Mouse (Mus musculus) embryonic facial prominence, embryonic 12.5 days (tissue): ENCODE results near the gene Mad2l2. TPM values are rescaled to one million over a fixed set of nuclear protein-coding genes. Genes with fewer than 3 reads are reported as not detected.

ENCODE experiments used
- ATAC-seq: fragments of 200-750 bp; cut with Nextera tagmentation; 2 replicates; pipeline ENCODE4 v1.8.0; 2017; ENCODE audit not compliant: insufficient number of reproducible peaks, insufficient read depth, low FRiP score, low TSS enrichment
- H3K27ac ChIP-seq: fragments of 300-500 bp; sonication (generic); 2 replicates; pipeline ENCODE4 v1.5.1; 2016; ENCODE audit warnings: mild to moderate bottlenecking
- H3K27me3 ChIP-seq: fragments of 300-500 bp; sonication (generic); 2 replicates; pipeline ENCODE4 v1.6.1; 2016; ENCODE audit warnings: mild to moderate bottlenecking, moderate library complexity
- H3K36me3 ChIP-seq: fragments of 300-500 bp; sonication (generic); 2 replicates; pipeline ENCODE4 v1.6.1; 2016; ENCODE audit warnings: mild to moderate bottlenecking
- H3K4me1 ChIP-seq: fragments of 300-500 bp; sonication (generic); 2 replicates; pipeline ENCODE4 v1.6.1; 2016
- H3K4me2 ChIP-seq: fragments of 300-500 bp; sonication (generic); replicated peaks from 2 replicates; pipeline ENCODE4 v1.6.1; 2016; ENCODE audit warnings: mild to moderate bottlenecking, moderate library complexity
- H3K4me3 ChIP-seq: fragments of 300-500 bp; sonication (generic); 2 replicates; pipeline ENCODE4 v1.5.1; 2016; ENCODE audit warnings: mild to moderate bottlenecking
- H3K9ac ChIP-seq: fragments of 300-500 bp; sonication (generic); 2 replicates; pipeline ENCODE4 v1.6.1; 2016; ENCODE audit warnings: mild to moderate bottlenecking, moderate library complexity
- H3K9me3 ChIP-seq: fragments of 300-500 bp; sonication (generic); 2 replicates; pipeline ENCODE4 v1.6.1; 2016; ENCODE audit warnings: mild to moderate bottlenecking, moderate library complexity
- WGBS: fragments of 180-500 bp; shearing (Covaris S2); methylation state at CpG from one replicate; pipeline ENCODE4 v1.1.7; 2016; 5-methylcytosine and 5-hydroxymethylcytosine counted together
- polyA plus RNA-seq: library from polyadenylated mRNA; unstranded; fragments of >200 nt; fragmentation: Nextera tagmentation; extraction: Ambion mirVana; gene quantifications from 2 replicates; pipeline ENCODE4 v1.2.1, GENCODE M21; 2016

Mad2l2 gene
- polyA plus RNA-seq, 1 experiment from 2014 or later = 80.2 TPM

DNA sequence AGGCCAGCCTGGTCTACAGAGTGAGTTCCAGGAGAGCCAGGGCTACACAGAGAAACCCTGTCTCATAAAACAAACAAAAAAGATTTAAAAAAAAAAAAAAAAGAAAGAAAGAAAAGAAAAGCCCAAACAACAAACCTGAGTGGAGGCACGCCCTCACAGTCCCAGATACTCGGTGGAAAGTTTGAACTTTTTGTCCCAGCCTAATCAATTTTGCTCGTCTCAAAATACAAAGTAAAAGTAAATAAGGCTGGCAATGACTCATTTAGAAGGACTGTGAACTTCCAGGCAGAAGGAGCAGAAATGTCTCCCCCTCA is 20.7 kb downstream of the Mad2l2 start:
- peak overlapping the region; percentile 60 for H3K4me3 ChIP-seq
- H3K27me3 ChIP-seq = no peaks in the 10 kb centered on the region
- peak overlapping the region; percentile 68; the same call in 1 of the 2 replicates for H3K9ac ChIP-seq
- WGBS = 53% methylated on average over 3 of the region's 3 CpGs
- no peaks in the 10 kb centered on the region for H3K9me3 ChIP-seq
- peak overlapping the region; percentile 97 for H3K4me2 ChIP-seq
- no peak for ATAC-seq
- H3K36me3 ChIP-seq = peaks cover 19% of the 10 kb centered on the region
- H3K27ac ChIP-seq = no peak overlapping the region
- peaks cover 11% of the 10 kb centered on the region; the same call in 1 of the 2 replicates for H3K4me1 ChIP-seq

DNA sequence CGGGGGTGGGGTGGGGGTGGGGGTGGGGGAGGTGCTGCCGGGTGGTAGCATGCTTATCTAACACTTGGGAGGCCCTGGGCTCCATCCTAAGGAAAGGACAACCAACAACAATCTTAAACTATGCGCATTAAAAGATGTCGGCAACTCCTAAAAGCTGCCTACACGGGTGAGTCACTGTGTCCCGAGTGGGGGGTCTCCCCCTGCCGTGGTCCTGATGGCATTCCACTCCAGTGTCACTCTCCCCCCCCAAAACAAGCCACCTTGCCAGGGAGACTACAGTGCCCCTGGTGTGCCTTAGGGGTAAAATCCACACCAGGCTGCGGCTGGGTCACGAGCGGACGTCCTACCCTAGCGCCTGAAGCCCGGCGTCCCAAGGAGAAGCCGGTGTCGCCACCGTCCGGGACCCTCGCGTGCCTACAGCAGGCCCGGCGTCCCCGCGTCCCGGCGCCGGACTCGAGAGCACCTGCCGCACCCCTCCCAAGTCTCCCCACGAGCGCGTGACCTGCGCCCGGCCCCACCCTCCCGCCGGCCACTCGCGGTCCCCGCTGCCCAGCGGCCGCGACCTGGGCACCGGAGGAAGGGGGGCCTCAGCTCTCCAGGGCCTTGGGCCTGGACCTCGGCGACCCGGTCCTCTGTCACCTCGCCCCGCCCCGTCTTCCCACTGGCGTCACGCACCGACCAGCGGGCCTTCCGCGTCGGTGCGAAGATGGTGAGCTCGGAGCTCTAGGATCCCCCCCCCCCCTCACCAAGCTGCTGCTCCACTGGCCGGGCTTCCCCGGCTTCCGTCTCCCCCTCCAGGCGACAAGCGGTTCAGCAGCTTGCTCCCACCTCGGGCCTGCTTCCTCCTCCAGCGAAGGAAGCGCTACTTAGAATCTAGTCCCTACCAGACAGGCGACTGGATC is 21.3 kb downstream of the Mad2l2 start, which contains the start of gene Fbxo6:
TSS of gene Fbxo6 (minus strand) at position 874 of the 902 bp plus-strand sequence.
- ATAC-seq = peak; percentile 81
- H3K27me3 ChIP-seq = no peaks in the 10 kb centered on the region
- WGBS = 2% methylated on average over 67 of the region's 67 CpGs
- peak within 1 kb of the TSS; percentile 61; the same call in 1 of the 2 replicates for H3K27ac ChIP-seq
- peak within 1 kb of the TSS; percentile 68 for H3K9ac ChIP-seq
- H3K36me3 ChIP-seq = peaks cover 19% of the 10 kb centered on the region
- peaks cover 11% of the 10 kb centered on the region; the same call in 1 of the 2 replicates for H3K4me1 ChIP-seq
- no peaks in the 10 kb centered on the region for H3K9me3 ChIP-seq
- peak within 1 kb of the TSS; percentile 97 for H3K4me2 ChIP-seq
- H3K4me3 ChIP-seq = peak within 1 kb of the TSS; percentile 60

DNA sequence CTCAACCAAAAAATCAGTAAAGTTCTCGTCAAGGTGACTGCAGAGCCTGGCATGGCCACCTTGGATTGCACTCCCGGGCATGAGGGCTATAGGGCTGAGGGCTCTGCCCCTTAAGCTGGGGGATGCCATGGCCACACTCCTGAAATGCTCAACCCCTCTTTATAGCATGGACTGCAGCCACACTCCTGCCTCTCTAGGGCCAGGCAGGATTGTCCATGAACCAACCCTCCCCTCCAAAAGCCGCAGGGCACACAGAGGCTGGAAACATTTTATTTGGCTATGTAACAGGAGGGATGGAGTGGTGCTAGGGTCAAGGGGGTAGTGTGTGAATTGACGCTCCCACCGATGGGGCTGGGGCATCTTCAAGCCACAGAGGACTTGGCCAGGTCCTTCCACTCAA is 22.4 kb downstream of the Mad2l2 start:
- H3K36me3 ChIP-seq = peaks cover 22% of the 10 kb centered on the region
- no peak overlapping the region for H3K9ac ChIP-seq
- H3K9me3 ChIP-seq = no peaks in the 10 kb centered on the region
- H3K4me1 ChIP-seq = peaks cover 11% of the 10 kb centered on the region; the same call in 1 of the 2 replicates
- no peak overlapping the region for H3K4me2 ChIP-seq
- no peak overlapping the region for H3K4me3 ChIP-seq
- no peak for ATAC-seq
- no peaks in the 10 kb centered on the region for H3K27me3 ChIP-seq
- 83% methylated on average over 5 of the region's 5 CpGs for WGBS
- no peak overlapping the region for H3K27ac ChIP-seq

DNA sequence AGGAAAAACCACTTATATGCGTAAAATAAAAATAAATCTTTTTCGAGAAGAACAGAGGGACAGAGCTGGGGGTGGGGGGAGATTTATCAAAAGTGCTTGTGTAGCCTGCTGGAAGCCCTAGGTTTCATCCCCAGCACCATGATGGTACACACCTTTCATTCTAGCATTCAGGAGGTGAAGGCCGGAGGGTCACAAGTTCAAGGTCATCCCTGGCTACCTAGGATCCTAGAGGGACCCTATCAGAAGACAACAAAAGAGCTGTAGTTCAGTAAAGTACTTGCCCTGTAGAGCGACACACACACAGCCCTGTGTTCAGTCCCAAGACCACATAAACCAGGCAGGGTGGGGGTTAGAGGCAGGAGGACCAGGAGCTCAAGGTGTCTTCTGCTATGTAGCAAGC is 23.8 kb downstream of the Mad2l2 start:
- H3K36me3 ChIP-seq = peaks cover 20% of the 10 kb centered on the region
- ATAC-seq = no peak
- H3K4me1 ChIP-seq = peaks cover 16% of the 10 kb centered on the region
- 86% methylated on average over 4 of the region's 4 CpGs for WGBS
- no peak overlapping the region for H3K9ac ChIP-seq
- H3K4me2 ChIP-seq = no peak overlapping the region
- H3K4me3 ChIP-seq = no peak overlapping the region
- no peaks in the 10 kb centered on the region for H3K9me3 ChIP-seq
- no peak overlapping the region for H3K27ac ChIP-seq
- H3K27me3 ChIP-seq = no peaks in the 10 kb centered on the region

DNA sequence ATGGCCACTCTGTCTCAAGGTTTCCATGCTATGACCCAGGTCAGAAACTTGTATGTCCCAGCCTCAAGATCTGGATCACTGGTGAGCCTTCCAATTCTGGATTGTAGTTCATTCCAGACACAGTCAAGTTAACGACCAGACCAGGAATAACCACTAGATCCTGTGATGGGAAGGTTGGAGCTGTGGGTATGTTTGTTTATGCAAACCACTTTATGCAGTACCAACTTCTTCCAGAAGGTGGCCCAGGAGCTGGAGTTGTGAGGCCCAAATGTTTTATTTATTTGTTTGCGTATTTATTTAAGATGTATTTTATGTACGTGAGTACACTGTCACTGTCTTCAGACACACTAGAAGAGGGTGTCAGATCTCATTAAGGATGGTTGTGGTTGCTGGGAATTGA is 24.8 kb downstream of the Mad2l2 start:
- H3K9ac ChIP-seq = no peak overlapping the region
- H3K4me1 ChIP-seq = peaks cover 13% of the 10 kb centered on the region
- H3K4me2 ChIP-seq = no peak overlapping the region
- ATAC-seq = no peak
- WGBS = 57% methylated on average over 3 of the region's 3 CpGs
- no peak overlapping the region for H3K27ac ChIP-seq
- H3K4me3 ChIP-seq = no peak overlapping the region
- H3K27me3 ChIP-seq = 0 out of 2 replicates have a peak, but pooled peaks cover 5% of the 10 kb centered on the region
- H3K9me3 ChIP-seq = no peaks in the 10 kb centered on the region
- H3K36me3 ChIP-seq = peaks cover 20% of the 10 kb centered on the region

DNA sequence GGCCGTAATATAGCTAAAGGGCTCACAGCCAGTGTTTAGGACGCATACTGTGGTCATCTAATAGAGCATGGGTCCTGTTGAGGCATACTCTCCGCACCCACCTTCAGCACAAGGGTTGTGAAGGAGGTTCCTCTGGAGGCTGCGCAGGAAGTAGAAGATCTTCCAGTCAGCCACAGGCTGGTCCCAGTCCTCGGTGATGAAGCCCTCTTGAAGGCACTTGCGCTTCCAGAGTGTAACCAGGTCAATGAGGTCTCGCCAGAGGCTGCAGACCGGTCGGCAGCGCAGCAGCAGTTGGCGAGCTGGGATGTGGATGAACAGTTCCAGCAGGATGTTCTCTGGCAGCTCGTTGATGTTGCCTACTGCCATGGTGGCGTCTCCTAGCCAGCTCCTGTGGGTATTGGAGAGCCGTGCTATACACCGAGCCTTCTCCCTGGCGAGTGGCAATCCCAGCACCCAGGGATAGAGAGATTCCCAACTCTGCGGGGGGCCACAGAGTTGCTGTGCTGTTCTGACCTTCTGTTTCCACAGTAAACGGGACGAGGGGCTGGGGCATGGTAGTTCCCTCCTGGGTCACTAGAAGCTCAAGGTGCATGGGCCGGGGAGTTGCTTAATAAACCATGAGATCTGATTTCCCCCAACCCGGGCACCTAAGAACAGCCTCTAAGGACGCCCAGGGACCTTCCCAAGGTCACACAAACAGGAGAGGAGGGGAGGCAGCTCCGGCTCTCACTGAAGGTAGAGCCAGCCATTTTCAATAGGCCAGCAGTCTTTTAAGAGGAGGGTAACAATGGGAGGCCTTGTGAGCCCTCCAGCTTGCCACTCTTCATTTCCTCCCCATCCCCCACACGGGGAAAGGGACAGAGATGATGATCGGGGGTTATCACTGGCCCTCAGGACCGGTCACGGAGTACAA is 28.5 kb downstream of the Mad2l2 start:
- Histone ChIP-seq H3K4me1 (peaks cover 17% of the 10 kb centered on the region), H3K36me3 (peaks cover 15% of the 10 kb centered on the region; the same call in 1 of the 2 replicates), H3K9me3 (no peaks in the 10 kb centered on the region), H3K9ac (peak overlapping the region; percentile 62), H3K27ac (0 out of 2 replicates have a peak overlapping the region, but pooled peaks have one; percentile 32), H3K4me2 (peak overlapping the region; percentile 94), H3K27me3 (peaks cover 42% of the 10 kb centered on the region), H3K4me3 (peak overlapping the region; percentile 60)
- no peak for ATAC-seq
- 25% methylated on average over 27 of the region's 27 CpGs for WGBS

DNA sequence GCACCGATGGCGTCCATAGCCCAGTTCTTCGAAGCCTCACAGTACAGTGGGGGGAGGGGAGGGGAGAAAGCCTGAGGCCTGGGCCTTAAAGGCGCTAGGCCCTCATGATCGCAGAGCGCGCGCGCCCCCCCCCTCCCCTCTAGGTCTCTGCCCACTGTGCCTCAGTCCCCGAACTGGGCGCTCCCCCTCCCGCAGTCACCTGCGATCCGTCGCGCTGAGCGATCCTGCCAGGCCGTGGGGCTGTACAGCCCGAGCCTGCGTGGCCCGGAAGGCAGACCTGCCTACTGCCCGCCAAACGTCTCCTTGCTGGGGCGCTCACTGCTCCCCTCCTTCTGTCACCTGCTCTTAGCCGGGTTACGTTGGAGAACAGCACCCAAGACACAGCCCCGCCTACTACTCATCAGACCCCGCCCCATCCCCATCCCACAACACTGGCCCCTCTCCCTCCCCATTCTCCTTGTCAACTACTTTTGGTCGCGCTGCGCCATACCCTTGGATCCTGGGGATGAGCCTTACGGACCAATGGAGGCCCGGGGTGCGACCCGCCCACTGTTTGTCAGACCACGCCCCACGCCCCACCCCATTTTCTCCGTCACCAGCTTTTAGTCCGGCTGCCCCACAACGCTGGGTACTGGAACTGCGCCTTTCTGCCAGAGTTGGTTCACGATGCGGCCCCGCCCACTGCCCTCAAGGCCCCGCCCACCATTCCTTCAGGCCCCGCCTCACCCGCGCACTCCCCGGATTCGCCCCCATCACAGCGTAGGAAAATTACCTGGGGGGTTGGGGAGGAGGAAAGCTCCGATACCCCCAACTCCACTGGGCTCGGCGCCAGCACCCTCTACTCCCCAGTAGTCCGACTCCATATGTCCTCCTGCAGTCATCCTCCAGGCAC is 29.6 kb downstream of the Mad2l2 start:
- H3K27me3 ChIP-seq = peaks cover 53% of the 10 kb centered on the region
- H3K36me3 ChIP-seq = peaks cover 15% of the 10 kb centered on the region; the same call in 1 of the 2 replicates
- peak overlapping the region; percentile 32; the same call in 1 of the 2 replicates for H3K27ac ChIP-seq
- under 1% methylated on average over 53 of the region's 55 CpGs for WGBS
- peak overlapping the region; percentile 60 for H3K4me3 ChIP-seq
- H3K9me3 ChIP-seq = no peaks in the 10 kb centered on the region
- peak; percentile 80 for ATAC-seq
- peak overlapping the region; percentile 62 for H3K9ac ChIP-seq
- peaks cover 21% of the 10 kb centered on the region for H3K4me1 ChIP-seq
- H3K4me2 ChIP-seq = peak overlapping the region; percentile 94

DNA sequence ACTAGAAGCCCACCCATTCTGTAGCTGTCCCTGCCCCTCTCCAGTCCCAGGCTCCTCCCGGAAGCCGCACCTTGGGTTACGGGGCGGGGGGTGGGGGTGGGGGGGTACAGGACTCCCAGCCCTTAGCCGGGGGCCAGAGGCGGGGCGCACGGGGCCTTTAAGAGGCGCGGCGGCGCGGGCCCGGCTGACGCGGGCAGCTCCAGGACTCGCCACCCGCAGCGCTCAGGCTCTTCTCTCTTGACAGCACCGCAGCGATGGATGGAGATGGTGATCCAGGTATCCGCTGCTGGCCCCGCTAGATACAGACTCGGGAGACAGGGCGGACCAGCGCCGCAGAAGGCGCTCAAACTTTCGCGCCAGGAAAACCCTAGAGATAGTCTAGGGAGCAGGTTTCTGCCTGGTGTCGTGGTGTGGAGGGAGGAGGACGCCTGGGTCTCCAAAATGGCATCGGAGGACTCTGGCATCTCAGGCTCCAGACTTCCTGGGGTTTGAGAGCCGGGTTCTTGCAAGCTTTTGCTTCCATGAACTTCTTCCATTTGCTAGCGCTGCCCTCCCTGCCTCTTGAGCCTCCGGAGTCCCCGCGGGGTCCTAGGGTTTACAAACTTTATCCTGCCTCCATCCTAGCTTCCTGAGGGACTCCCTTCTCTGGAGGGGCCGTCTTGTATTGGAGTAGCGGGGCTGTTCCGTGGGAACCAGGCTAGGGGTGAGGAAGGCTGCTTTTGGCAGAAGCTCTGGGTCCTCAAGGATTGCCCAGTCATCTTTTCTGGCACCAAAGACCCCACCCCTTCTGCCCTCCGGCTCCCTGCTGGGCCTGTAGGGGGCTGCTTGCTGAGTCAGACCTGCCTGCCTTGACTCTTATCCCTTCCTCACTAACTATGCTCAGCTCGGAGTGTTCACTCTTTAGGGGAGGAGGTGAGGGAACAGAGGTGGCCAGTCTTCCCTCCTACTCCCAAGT is 30.5 kb downstream of the Mad2l2 start, which contains the start of the genes Fbxo44 and Fbxo2:
TSS of gene Fbxo44 (minus strand) at position 47 of the 955 bp plus-strand sequence.
TSS of gene Fbxo2 (plus strand) at position 186 of the 955 bp plus-strand sequence.
- Histone ChIP-seq H3K36me3 (peaks cover 14% of the 10 kb centered on the region; the same call in 1 of the 2 replicates), H3K4me3 (peak within 1 kb of the TSS; percentile 60), H3K9ac (peak within 1 kb of the TSS; percentile 62), H3K27ac (peak within 1 kb of the TSS; percentile 46; the same call in 1 of the 2 replicates), H3K4me1 (peaks cover 21% of the 10 kb centered on the region), H3K9me3 (no peaks in the 10 kb centered on the region), H3K27me3 (peaks cover 62% of the 10 kb centered on the region), H3K4me2 (peak within 1 kb of the TSS; percentile 94)
- peak; percentile 77 for ATAC-seq
- 1% methylated on average over 43 of the region's 43 CpGs for WGBS

DNA sequence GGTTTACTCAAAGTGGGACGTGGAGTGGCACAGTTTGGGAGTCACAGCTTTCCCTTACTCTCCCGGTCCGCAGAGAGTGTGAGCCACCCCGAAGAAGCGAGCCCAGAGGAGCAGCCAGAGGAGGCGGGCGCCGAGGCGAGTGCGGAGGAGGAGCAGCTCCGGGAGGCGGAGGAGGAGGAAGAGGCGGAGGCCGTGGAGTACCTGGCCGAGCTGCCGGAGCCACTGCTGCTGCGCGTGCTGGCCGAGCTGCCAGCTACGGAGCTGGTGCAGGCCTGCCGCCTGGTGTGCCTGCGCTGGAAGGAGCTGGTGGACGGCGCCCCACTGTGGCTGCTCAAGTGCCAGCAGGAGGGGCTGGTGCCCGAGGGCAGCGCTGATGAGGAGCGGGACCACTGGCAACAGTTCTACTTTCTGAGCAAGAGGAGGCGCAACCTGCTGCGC is 33.8 kb downstream of the Mad2l2 start:
- H3K27ac ChIP-seq = no peak overlapping the region
- ATAC-seq = 0 out of 2 replicates have a peak, but pooled peaks have one; percentile 11
- peaks cover 87% of the 10 kb centered on the region for H3K27me3 ChIP-seq
- no peaks in the 10 kb centered on the region for H3K9me3 ChIP-seq
- peak overlapping the region; percentile 55 for H3K4me2 ChIP-seq
- under 1% methylated on average over 29 of the region's 29 CpGs for WGBS
- H3K4me1 ChIP-seq = peaks cover 23% of the 10 kb centered on the region
- no peaks in the 10 kb centered on the region for H3K36me3 ChIP-seq
- peak overlapping the region; percentile 36 for H3K9ac ChIP-seq
- H3K4me3 ChIP-seq = peak overlapping the region; percentile 28

DNA sequence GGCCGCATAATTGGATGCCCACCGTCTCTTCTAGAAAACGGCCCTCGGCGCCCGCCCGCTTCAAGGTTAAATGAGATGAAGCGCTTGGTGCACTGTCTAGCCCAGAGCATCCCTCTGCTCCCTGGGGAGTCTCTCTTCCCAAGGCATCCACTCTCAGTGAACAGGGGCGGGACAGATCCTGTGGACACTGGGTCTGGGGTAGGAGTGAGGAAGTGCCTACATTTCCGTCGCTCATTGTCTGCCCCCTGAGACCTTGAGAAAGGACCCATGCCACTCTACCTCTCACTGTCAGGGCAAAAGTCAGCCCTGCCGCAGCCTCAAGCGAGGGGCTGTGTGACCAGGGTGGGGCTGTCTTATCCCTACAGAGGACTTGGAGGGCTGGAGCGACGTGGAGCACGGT is 34.3 kb downstream of the Mad2l2 start:
- Histone ChIP-seq H3K4me3 (peak overlapping the region; percentile 28), H3K4me2 (peak overlapping the region; percentile 55), H3K36me3 (no peaks in the 10 kb centered on the region), H3K9ac (no peak overlapping the region), H3K4me1 (peaks cover 19% of the 10 kb centered on the region), H3K27ac (no peak overlapping the region), H3K27me3 (peaks cover 89% of the 10 kb centered on the region), H3K9me3 (no peaks in the 10 kb centered on the region)
- under 1% methylated on average over 16 of the region's 16 CpGs for WGBS
- no peak for ATAC-seq
